Mouse (Mus musculus) megakaryocyte, embryonic 14.5 days (primary cell): ENCODE results near the gene Mgat2. TPM values are rescaled to one million over a fixed set of nuclear protein-coding genes. Genes with fewer than 3 reads are reported as not detected.

ENCODE experiments used
- H3K27me3 ChIP-seq: replicated peaks from 2 replicates; pipeline ENCODE3; 2012; ENCODE audit warnings: inconsistent platforms
- H3K36me3 ChIP-seq: replicated peaks from 2 replicates; pipeline ENCODE3; 2012; ENCODE audit warnings: low read length, inconsistent platforms, mixed read lengths
- H3K4me1 ChIP-seq: 2 replicates; pipeline ENCODE4 v1.6.1; 2012; ENCODE audit warnings: inconsistent platforms
- H3K4me3 ChIP-seq: replicated peaks from 2 replicates; pipeline ENCODE3; 2012; ENCODE audit warnings: moderate library complexity, mild to moderate bottlenecking, inconsistent platforms
- H3K9me3 ChIP-seq: 2 replicates; pipeline ENCODE4 v1.6.1; 2012; ENCODE audit warnings: inconsistent platforms
- FLI1 ChIP-seq: IDR thresholded peaks from 2 replicates; pipeline ENCODE4 v1.6.1; 2012; ENCODE audit warnings: low read length, inconsistent platforms, mixed read lengths
- polyA plus RNA-seq: library from polyadenylated mRNA; stranded (reverse); fragments of >175 nt; gene quantifications from 2 replicates; pipeline ENCODE4 v1.2.3, GENCODE M21; 2012; ENCODE audit warnings: low replicate concordance; ENCODE audit not compliant: insufficient read depth

Gene Mgat2
- polyA plus RNA-seq, 1 experiment: 30.4 TPM

DNA sequence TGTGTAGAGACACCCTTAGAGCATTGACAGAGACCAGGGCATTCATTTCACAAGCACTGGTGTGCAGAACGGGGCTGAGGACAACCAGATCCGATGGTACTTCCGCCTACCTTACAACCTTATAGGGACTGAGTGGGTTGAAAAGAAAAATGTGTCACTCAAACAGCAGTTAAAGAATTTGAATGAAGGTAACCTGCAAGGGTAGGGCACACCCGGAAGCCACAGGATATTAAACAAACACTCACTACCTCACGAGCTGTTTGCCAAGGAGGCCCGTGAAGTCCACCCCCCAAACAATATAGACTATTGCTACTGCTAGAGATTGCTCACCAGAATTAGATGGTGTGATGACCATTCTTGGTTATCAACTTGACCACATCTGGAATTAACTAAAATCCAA, 51.8 kb downstream of the Mgat2 start:
- Histone ChIP-seq H3K4me3 (no peak overlapping the region), H3K9me3 (no peaks in the 10 kb centered on the region), H3K4me1 (peaks cover 31% of the 10 kb centered on the region), H3K27me3 (no peaks in the 10 kb centered on the region), H3K36me3 (no peaks in the 10 kb centered on the region)
- TF ChIP-seq FLI1: no peak

Other genes with a start within 250 kb of the Mgat2 start
- gene Rps29, start 25.0 kb upstream of the Mgat2 start, polyA plus RNA-seq: 250 and 1,840 TPM in 2 replicates
- 14.7 TPM in 1 of 2 replicates, not detected in the other for gene Lrr1, start 15.3 kb upstream of the Mgat2 start, polyA plus RNA-seq
- 6.9 and 62.3 TPM in 2 replicates for gene Rpl36al, start 74 bp upstream of the Mgat2 start, polyA plus RNA-seq
- 5.9 and 6.8 TPM in 2 replicates for gene Gm49383, start 12.9 kb downstream of the Mgat2 start, polyA plus RNA-seq
- 0.65 and 2.6 TPM in 2 replicates for gene Dnaaf2, start 14.3 kb downstream of the Mgat2 start, polyA plus RNA-seq
- not detected in 2 replicates for gene Gm49384, start 20.1 kb downstream of the Mgat2 start, polyA plus RNA-seq
- gene Pole2, start 44.0 kb downstream of the Mgat2 start, polyA plus RNA-seq: 2.3 and 13.8 TPM in 2 replicates
- gene Klhdc1, start 57.0 kb downstream of the Mgat2 start, polyA plus RNA-seq: 1.1 and 1.2 TPM in 2 replicates
- gene Klhdc2, start 112.5 kb downstream of the Mgat2 start, polyA plus RNA-seq: 7.4 and 26.4 TPM in 2 replicates
- gene Nemf, start 173.0 kb downstream of the Mgat2 start, polyA plus RNA-seq: 1.4 and 3.2 TPM in 2 replicates
- gene Arf6, start 188.0 kb downstream of the Mgat2 start, polyA plus RNA-seq: 211 and 251 TPM in 2 replicates
- 3.3 and 4.8 TPM in 2 replicates for gene Gm9887, start 188.3 kb downstream of the Mgat2 start, polyA plus RNA-seq